Mouse (Mus musculus): ENCODE measurements at regions not wholly inside any gene's neighbourhood (a gene's known extent, or its start where the extent isn't known, plus 50 kb on each side); places are given as distances from the start of the nearest gene placed in this dataset.
A peak's percentile ranks its signal among the peaks of the same experiment; 100 is the strongest.

- Histone ChIP-seq H3K27me3 (no peaks in the 10 kb centered on the region), H3K36me3 (no peaks in the 10 kb centered on the region), H3K9me3 (no peaks in the 10 kb centered on the region), H3K9ac (replicated peaks) (no peak overlapping the region), H3K4me1 (no peaks in the 10 kb centered on the region), H3K27ac (replicated peaks) (no peak overlapping the region), H3K4me3 (no peak overlapping the region), H3K4me2 (replicated peaks) (no peak overlapping the region)
- 57% methylated on average over 3 of the region's 3 CpGs for WGBS
- ATAC-seq (replicated peaks): no peak
Measured at GRCm38 (mm10) chr12:46950223-46950779, 131.6 kb upstream of the Nova1 start.

DNA sequence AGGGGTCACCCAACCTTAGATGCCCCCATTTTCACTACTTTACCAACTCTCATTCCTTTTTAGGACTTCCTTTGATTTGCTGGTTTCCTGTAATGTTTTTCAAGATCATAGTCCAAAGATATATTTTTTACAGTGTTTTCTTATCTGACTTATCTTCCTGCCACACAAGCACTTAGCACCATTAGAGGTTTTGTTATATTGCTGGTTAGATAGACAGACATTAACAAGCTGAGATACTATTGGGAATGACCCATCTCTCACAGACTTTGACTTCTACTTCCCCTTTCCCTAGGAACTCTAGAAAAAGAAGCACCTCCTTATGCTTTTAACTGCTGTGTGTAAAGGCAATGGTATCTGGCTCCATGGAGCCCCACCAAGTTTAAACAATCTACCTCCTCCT lies 127.0 kb upstream of the Nova1 start:
- no peaks in the 10 kb centered on the region for H3K4me1 ChIP-seq
- no peak for ATAC-seq (replicated peaks)
- no peak overlapping the region for H3K4me2 ChIP-seq (replicated peaks)
- H3K4me3 ChIP-seq: no peak overlapping the region
- H3K9ac ChIP-seq (replicated peaks): no peak overlapping the region
- no peak overlapping the region for H3K27ac ChIP-seq (replicated peaks)
- no peaks in the 10 kb centered on the region for H3K9me3 ChIP-seq
- H3K27me3 ChIP-seq: no peaks in the 10 kb centered on the region
- no peaks in the 10 kb centered on the region for H3K36me3 ChIP-seq

DNA sequence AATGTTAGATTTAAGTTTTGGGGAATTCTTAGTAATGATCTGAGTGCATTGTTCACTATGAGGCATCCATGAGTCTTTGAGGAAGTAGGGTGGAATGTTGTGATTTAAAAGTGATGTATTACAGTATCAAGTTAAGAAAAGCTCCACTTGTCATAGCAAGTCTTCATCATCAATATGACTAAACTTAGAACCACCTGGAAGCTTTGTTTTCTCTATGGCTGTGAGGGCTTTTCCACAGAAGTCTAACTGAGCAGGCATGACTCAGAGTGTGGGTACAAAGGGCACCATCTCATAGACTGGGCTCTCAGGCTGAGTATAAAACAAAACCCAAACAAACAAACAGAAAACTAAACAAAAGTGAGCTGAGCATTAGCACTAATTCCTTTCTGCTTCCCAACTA lies 112.4 kb upstream of the Nova1 start:
- no peak overlapping the region for H3K4me3 ChIP-seq
- no peaks in the 10 kb centered on the region for H3K27me3 ChIP-seq

DNA sequence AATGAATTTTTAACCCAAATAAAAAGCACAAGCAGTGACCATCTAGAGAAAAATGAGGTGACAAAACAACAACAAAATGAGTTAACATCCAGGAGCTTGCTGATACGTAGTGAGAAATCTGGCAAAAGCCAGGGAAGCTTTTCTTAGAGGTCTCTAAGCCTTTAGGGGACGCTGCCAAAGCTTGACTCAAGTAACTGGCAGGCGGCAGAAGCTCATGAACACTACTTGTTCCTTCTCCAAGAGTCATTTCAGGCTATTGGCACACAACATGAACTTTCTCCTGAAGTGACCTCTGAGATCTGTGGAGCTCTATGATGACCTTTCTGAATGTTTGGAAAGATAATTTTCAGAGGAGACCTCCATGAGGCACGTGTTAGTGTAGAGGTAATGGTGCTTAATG lies 98.6 kb upstream of the Nova1 start:
- 70% methylated on average over 4 of the region's 4 CpGs for WGBS
- Histone ChIP-seq H3K4me2 (replicated peaks) (no peak overlapping the region), H3K9me3 (no peaks in the 10 kb centered on the region), H3K27ac (replicated peaks) (no peak overlapping the region), H3K4me3 (no peak overlapping the region), H3K36me3 (no peaks in the 10 kb centered on the region), H3K4me1 (no peaks in the 10 kb centered on the region), H3K9ac (replicated peaks) (no peak overlapping the region), H3K27me3 (no peaks in the 10 kb centered on the region)
- no peak for ATAC-seq (replicated peaks)

More for the DNA sequence above, 112.4 kb upstream of the Nova1 start:
- H3K9ac ChIP-seq (replicated peaks): no peak overlapping the region
- H3K9me3 ChIP-seq: no peaks in the 10 kb centered on the region
- no peak for ATAC-seq (replicated peaks)
- no peak overlapping the region for H3K4me2 ChIP-seq (replicated peaks)
- no peak overlapping the region for H3K27ac ChIP-seq (replicated peaks)
- no peaks in the 10 kb centered on the region for H3K36me3 ChIP-seq
- H3K4me1 ChIP-seq: no peaks in the 10 kb centered on the region

DNA sequence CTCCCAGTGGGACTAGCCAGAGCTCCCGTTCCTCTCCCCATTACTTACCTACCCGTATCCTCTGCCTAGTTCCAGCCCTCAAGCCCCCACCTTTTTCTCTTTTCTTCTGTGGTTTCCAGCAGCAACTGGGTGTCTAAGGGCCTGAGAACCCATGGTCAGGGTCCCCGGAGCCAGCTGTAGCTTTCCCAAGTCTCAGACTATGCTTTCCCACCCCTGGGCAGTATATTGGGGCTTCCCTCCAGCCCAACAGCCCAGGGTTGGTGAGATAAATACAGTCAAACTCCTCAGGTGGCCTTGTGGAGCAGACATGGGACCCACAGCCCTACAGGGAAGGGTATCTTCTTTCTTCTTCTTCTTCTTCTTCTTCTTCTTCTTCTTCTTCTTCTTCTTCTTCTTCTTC lies 59.4 kb upstream of the Nova1 start:
- Histone ChIP-seq H3K36me3 (no peaks in the 10 kb centered on the region), H3K4me1 (no peaks in the 10 kb centered on the region), H3K27me3 (no peaks in the 10 kb centered on the region), H3K9ac (replicated peaks) (no peak overlapping the region), H3K27ac (replicated peaks) (no peak overlapping the region), H3K4me2 (replicated peaks) (no peak overlapping the region), H3K4me3 (no peak overlapping the region), H3K9me3 (no peaks in the 10 kb centered on the region)
- WGBS: 91% methylated on average over 3 of the region's 3 CpGs
- no peak for ATAC-seq (replicated peaks)

GRCm38 (mm10) chr12:46870130-46870529 lies 51.4 kb upstream of the Nova1 start:
- Histone ChIP-seq H3K27ac (replicated peaks) (no peak overlapping the region), H3K36me3 (no peaks in the 10 kb centered on the region), H3K9ac (replicated peaks) (no peak overlapping the region), H3K27me3 (no peaks in the 10 kb centered on the region), H3K9me3 (no peaks in the 10 kb centered on the region), H3K4me2 (replicated peaks) (no peak overlapping the region), H3K4me1 (peaks cover 9% of the 10 kb centered on the region; the same call in 1 of the 2 replicates), H3K4me3 (no peak overlapping the region)
- 0 out of 2 replicates have a peak, but pooled peaks have one; percentile 43 for ATAC-seq (replicated peaks)
- WGBS: 4% methylated on average over 2 of the region's 2 CpGs

Data from forebrain, embryonic 15.5 days (tissue).